ENCODE assay signal across 8 mouse cellular contexts in genomic region chr7:43465344-43466098, GRCm38 (mm10). TPM values are rescaled to one million over a fixed set of nuclear protein-coding genes. Genes with fewer than 3 reads are reported as not detected.
DNase-seq lines count a peak whose midpoint lies in the region; ATAC-seq lines count a peak whose summit lies in the region.

No protein-coding gene starts in this region.

- DNase-seq in ZHBTc4 (ENCODE audit: low read depth, low spot score) = peak; percentile 97
- DNase-seq in cerebellum, postnatal 36 days = peak; percentile 43 to 57
- DNase-seq in frontal cortex, postnatal 25 days (ENCODE audit: low spot score in 2 of 2) = peak; percentile 51 to 58
- peak; percentile 70 for DNase-seq in left cerebral cortex, adult 11 months (ENCODE audit: low spot score)
- DNase-seq in lung, postnatal 4 days = peak; percentile 94 to 95
- peak; percentile 95 for DNase-seq in retina, postnatal 1 day
- peak; percentile 86 for DNase-seq in thymus, postnatal 4 days

- H3K4me1 ChIP-seq in hindbrain, embryonic 13.5 days (replicated peaks) = peaks cover 18% of the 10 kb centered on the region

- no peaks in the 10 kb centered on the region for H3K9me3 ChIP-seq in hindbrain, embryonic 13.5 days

- peaks cover 41% of the 10 kb centered on the region for H3K27me3 ChIP-seq in hindbrain, embryonic 13.5 days

- H3K9ac ChIP-seq in hindbrain, embryonic 13.5 days = peak overlapping the region; percentile 74

- peak overlapping the region; percentile 52 for H3K27ac ChIP-seq in hindbrain, embryonic 13.5 days

- H3K36me3 ChIP-seq in hindbrain, embryonic 13.5 days = no peaks in the 10 kb centered on the region

- peak; percentile 85 for ATAC-seq in hindbrain, embryonic 13.5 days (ENCODE audit: low FRiP score)

- H3K4me2 ChIP-seq in hindbrain, embryonic 13.5 days = peak overlapping the region; percentile 77

- H3K4me3 ChIP-seq in hindbrain, embryonic 13.5 days = peak overlapping the region; percentile 47

- under 1% methylated on average over 33 of the region's 33 CpGs for WGBS in hindbrain, embryonic 13.5 days

RNA-seq across cellular contexts. Expression of gene Vsig10l, which starts 2.6 kb away (rescaled TPM):
- polyA plus RNA-seq in hindbrain, embryonic 13.5 days (2015; fragmentation: Nextera tagmentation; extraction: Ambion mirVana) = 9.6 and 10.8 TPM in 2 replicates

RNA-seq across cellular contexts. Expression of gene Gm45233, which starts 21.6 kb away (rescaled TPM):
- polyA plus RNA-seq in hindbrain, embryonic 13.5 days (2015; fragmentation: Nextera tagmentation; extraction: Ambion mirVana) = 0.39 TPM in 2 replicates

RNA-seq across cellular contexts. Expression of gene Etfb, which starts 21.6 kb away (rescaled TPM):
- 149 and 154 TPM in 2 replicates for polyA plus RNA-seq in hindbrain, embryonic 13.5 days (2015; fragmentation: Nextera tagmentation; extraction: Ambion mirVana)

RNA-seq across cellular contexts. Expression of gene Iglon5, which starts 24.4 kb away (rescaled TPM):
- polyA plus RNA-seq in hindbrain, embryonic 13.5 days (2015; fragmentation: Nextera tagmentation; extraction: Ambion mirVana) = 7.3 and 7.8 TPM in 2 replicates

RNA-seq across cellular contexts. Expression of gene Cldnd2, which starts 24.9 kb away (rescaled TPM):
- polyA plus RNA-seq in hindbrain, embryonic 13.5 days (2015; fragmentation: Nextera tagmentation; extraction: Ambion mirVana) = not detected in 2 replicates

Comparison
In these comparisons a context has a peak if more than half of its experiments do, and no peak if none do; other contexts are left out.
1. Peak in every context shown above with its lines: DNase-seq, ATAC-seq, H3K4me3 ChIP-seq and H3K27ac ChIP-seq.